Mouse (Mus musculus) lung, postnatal 14 days (tissue): ENCODE measurements around the gene Ranbp1.
A peak's percentile ranks its signal among the peaks of the same experiment; 100 is the strongest.
"Not testable (repeated sequence)": the region's sequence is repeated elsewhere in the genome, so short reads cannot be mapped to it uniquely, and the experiment has no call there.

Experiments
- DNase-seq: peaks from one replicate; pipeline ENCODE4 v3.0.0; 2021

Gene Ranbp1

GRCm38 (mm10) chr16:18248433-18249363, at the start of gene Ranbp1, which contains the start of gene Trmt2a:
Gene Ranbp1, minus strand, starts transcription at chr16:18248732.
Gene Trmt2a, plus strand, starts transcription at chr16:18248679.
- peak; percentile 99 for DNase-seq

GRCm38 (mm10) chr16:18289614-18290013, 41.1 kb upstream of the Ranbp1 start:
- DNase-seq, result not testable (repeated sequence)

- peak; percentile 97 for DNase-seq
Measured at GRCm38 (mm10) chr16:18289067-18289588, 40.6 kb upstream of the Ranbp1 start, which contains the start of gene Dgcr8. Gene Dgcr8, minus strand, starts transcription at chr16:18289246.

GRCm38 (mm10) chr16:18288581-18289061, 40.1 kb upstream of the Ranbp1 start:
- peak; percentile 78 for DNase-seq

- DNase-seq, result no peak
Measured at GRCm38 (mm10) chr16:18288166-18288565, 39.6 kb upstream of the Ranbp1 start.

GRCm38 (mm10) chr16:18275166-18275565, 26.6 kb upstream of the Ranbp1 start:
- DNase-seq, result no peak

- no peak for DNase-seq
Measured at GRCm38 (mm10) chr16:18268182-18268581, 19.6 kb upstream of the Ranbp1 start.

GRCm38 (mm10) chr16:18265024-18265423, 16.5 kb upstream of the Ranbp1 start:
- no peak for DNase-seq

- DNase-seq, result no peak
Measured at GRCm38 (mm10) chr16:18258221-18258620, 9.7 kb upstream of the Ranbp1 start, which contains the start of gene Gm49776. Gene Gm49776, minus strand, starts transcription at chr16:18258321.

GRCm38 (mm10) chr16:18253866-18254265, 5.3 kb upstream of the Ranbp1 start:
- no peak for DNase-seq

GRCm38 (mm10) chr16:18252736-18253135, 4.2 kb upstream of the Ranbp1 start:
- no peak for DNase-seq

- DNase-seq, result no peak
Measured at GRCm38 (mm10) chr16:18250828-18251790, 2.6 kb upstream of the Ranbp1 start.

- DNase-seq, result no peak
Measured at GRCm38 (mm10) chr16:18250231-18250630, 1.7 kb upstream of the Ranbp1 start.

- DNase-seq, result peak; percentile 34
Measured at GRCm38 (mm10) chr16:18249364-18249967, 934 bp upstream of the Ranbp1 start.

GRCm38 (mm10) chr16:18247521-18248399, 772 bp downstream of the Ranbp1 start:
- peak; percentile 3 for DNase-seq

- DNase-seq, result no peak
Measured at GRCm38 (mm10) chr16:18241581-18241980, 7.0 kb downstream of the Ranbp1 start.

GRCm38 (mm10) chr16:18236676-18237501, 11.6 kb downstream of the Ranbp1 start:
- DNase-seq, result no peak

GRCm38 (mm10) chr16:18235389-18236065, 13.0 kb downstream of the Ranbp1 start:
- peak; percentile 73 for DNase-seq

GRCm38 (mm10) chr16:18234671-18235388, 13.7 kb downstream of the Ranbp1 start, which contains the start of gene Zdhhc8:
Gene Zdhhc8, minus strand, starts transcription at chr16:18235136.
- peak; percentile 79 for DNase-seq
